Mouse (Mus musculus): ENCODE results near the gene Rin1.

- TF ChIP-seq CTCF (conservative IDR thresholded peaks at IDR 0.05 in 1 of 2, IDR thresholded peaks at IDR 0.05 in 1 of 2; ENCODE audit: low read depth in 2 of 2, low read length in 2 of 2): no peak
- no peak for TF ChIP-seq MEF2A (IDR thresholded peaks at IDR 0.05; ENCODE audit: borderline replicate concordance, low read depth, low read length)
- no peak for TF ChIP-seq POLR2A (IDR thresholded peaks at IDR 0.05; ENCODE audit: low read depth, low read length)
Observed at GRCm38 (mm10) chr19:5068570-5069234, 18.4 kb downstream of the Rin1 start.

All from CH12.LX (cell line).